Mouse (Mus musculus): ENCODE measurements at regions not wholly inside any gene's neighbourhood (a gene's known extent, or its start where the extent isn't known, plus 50 kb on each side); places are given as distances from the start of the nearest gene placed in this dataset.

DNA sequence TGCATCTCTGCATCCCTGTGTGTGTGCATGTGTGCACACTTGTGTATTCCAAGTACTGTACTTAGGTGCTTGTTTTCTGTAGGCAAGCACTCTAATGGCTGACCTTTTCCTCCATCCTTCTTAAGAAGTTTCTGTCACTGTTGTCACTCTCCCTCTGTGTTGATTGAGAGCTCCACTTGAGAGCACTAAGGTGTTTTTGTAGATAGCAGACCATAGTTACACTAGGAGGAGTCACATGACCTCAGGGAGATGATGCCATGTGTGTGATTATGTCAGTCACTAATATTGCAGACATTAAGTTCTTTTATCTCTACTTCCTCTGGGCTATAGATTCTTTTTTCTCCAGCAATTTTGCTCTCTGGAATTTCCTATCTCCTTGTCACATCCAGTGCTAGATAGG is 225.9 kb upstream of the Ttc29 start:
- no peak for TF ChIP-seq EP300 (IDR thresholded peaks at IDR 0.05)
- no peak for TF ChIP-seq CTCF (IDR thresholded peaks at IDR 0.05)

Measured in lung, postnatal 0 days (tissue).